Mouse (Mus musculus) lung, adult 2 months (tissue): Measurements from ENCODE around the gene Limch1.

Experiments
- CTCF ChIP-seq: fragments of 200-500 bp; IDR thresholded peaks from 2 replicates; pipeline ENCODE4 v1.5.1; 2011; ENCODE audit warnings: mild to moderate bottlenecking, low read length, control low read depth; ENCODE audit not compliant: insufficient read depth
- POLR2A ChIP-seq: fragments of 200-500 bp; IDR thresholded peaks from 2 replicates; pipeline ENCODE4 v1.6.1; 2011; ENCODE audit warnings: low read depth, mild to moderate bottlenecking, control low read depth, low read length, borderline replicate concordance; ENCODE audit errors: extremely low read depth

GRCm38 (mm10) chr5:66854263-66854662, 108.6 kb downstream of the Limch1 start:
- TF ChIP-seq CTCF (no peak), POLR2A (no peak)
